Mouse (Mus musculus) layer of hippocampus, adult 8-10 months (tissue): Measurements from ENCODE around the gene Ndel1. TPM values are rescaled to one million over a fixed set of nuclear protein-coding genes. Genes with fewer than 3 reads are reported as not detected.
"Not testable (repeated sequence)": the region's sequence is repeated elsewhere in the genome, so short reads cannot be mapped to it uniquely, and the experiment has no call there.

Source experiments
- DNase-seq, 2 experiments: peaks; one replicate each; pipeline ENCODE4 v3.0.0; 2022; ENCODE audit warnings: low spot score in 2 of 2
- total RNA-seq, 4 experiments: library from RNA; stranded (reverse); gene quantifications; 2 replicates each; pipeline ENCODE4 v1.2.4; 2022

Ndel1 gene
- total RNA-seq, 4 experiments from 2014 or later = 78.3 to 104 (median 86.6) TPM

DNA sequence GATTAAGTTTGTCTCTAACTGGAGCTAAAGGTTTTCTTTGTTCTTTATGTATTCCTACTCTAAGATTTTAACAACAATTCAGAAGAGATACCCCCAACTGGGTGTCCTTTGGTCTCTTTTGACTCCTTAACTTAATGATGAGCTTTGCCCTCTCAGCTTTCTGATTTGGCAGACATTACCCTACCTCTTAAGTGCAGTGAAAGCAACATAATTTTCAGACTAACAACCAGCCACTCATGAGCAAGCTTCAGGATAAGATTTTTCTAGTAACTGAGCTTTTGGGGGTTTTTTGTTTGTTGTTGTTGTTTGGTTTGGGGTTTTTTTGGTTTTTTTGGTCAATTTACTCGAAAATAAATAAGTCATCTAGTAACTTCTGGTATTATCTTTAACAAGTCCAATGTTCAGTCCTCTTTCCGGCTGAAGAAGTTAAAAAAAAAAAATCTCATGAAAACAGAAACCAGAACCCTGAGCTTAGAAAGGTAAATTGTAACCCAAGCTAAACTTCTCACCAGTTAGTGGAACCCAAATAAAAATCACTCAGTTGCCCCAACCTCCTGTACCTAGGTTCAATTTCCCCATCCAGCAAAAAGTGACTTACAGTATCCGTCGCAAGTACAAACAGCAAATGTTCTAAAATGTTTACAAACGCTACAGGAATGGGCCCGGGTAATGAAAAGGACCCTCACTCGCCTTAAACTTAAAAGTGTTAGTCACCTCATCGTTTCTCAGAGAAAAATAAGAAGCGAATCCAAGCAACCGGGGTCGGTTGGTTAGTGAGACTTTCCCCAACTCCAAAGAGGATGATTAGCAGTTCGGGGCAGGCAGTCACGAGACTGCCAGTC, 19.8 kb downstream of the Ndel1 start:
- no peak for DNase-seq

DNA sequence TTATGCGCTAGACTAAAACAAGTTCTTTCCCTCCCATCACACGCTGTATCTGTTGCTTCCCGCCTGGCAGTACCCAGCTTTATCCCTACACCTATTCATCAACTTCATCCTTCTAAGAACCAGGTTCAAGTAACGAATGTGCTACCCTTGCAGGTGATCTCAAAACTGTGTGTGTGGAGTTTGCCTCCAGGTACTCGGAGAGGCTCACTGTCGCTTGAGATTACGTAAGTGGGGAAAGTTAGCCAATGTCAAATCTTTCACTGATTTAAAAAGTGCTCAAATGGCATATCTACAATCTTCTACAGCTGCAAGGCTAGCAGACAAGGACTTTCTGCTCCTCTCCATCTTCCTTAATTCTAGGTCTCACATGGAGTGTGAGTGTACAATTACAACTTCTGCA, 20.8 kb downstream of the Ndel1 start:
- DNase-seq = no peak

GRCm38 (mm10) chr11:68839606-68840005, 32.1 kb downstream of the Ndel1 start:
- no peak for DNase-seq

DNA sequence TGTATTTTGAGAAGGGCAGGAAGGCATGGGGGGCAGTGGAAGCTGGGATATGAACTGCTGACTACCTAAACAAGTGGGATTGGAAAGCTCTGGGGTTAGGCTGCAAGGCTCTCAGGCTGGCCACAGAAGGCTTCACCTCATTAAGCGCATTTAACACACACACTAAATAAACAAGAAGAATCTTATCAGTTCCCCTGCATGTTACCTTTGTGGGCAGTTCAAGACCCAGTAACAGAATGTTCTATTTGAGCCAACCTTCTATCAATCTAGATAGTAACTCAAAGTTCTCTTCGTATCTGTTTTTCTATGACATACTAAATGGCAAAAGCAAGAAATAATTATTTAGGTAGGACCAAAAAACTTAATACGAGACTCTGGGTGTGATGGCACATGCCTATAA, 36.6 kb downstream of the Ndel1 start:
- no peak for DNase-seq

- DNase-seq = no peak
Measured at GRCm38 (mm10) chr11:68833593-68833992, 38.1 kb downstream of the Ndel1 start.

GRCm38 (mm10) chr11:68832793-68833192, 38.9 kb downstream of the Ndel1 start:
- DNase-seq = no peak

DNA sequence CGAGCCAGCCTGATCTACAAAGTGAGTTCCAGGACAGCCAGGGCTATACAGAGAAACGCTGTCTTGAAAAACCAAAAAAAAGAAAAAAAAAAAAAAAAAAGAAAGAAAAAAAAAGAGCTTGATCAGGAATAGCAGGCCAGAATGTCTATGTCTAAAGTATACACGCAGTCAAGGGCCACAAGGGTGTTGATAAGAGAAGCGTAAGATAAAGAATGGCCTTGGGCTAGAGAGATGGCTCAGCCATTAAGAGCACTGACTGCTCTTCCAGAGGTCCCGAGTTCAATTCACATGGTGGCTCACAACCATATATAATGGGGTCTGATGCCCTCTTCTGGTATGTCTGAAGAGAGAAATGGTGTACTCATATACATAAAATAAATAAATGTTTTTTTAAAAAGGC, 40.1 kb downstream of the Ndel1 start:
- DNase-seq = not testable (repeated sequence)

DNA sequence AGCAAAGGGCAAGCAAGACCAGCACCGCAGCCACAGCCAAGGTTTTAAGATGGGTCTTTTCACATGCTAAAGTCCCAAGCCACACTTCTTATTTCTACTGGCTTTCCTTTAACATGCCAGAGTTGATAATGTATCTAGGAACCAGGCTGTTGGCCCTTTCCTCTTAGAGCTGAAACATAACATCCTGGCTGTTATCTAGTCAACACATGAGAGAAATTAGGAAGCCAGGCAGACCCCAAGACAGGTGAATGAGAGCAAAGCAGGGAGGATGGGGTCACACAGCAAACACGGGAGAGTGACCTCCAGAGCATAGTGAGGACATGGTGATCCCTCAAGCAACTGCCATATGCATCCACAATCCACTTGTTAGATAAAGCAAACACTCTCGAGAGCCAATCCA, 44.9 kb downstream of the Ndel1 start:
- DNase-seq = no peak

GRCm38 (mm10) chr11:68822326-68822725, 49.3 kb downstream of the Ndel1 start:
- no peak for DNase-seq

DNA sequence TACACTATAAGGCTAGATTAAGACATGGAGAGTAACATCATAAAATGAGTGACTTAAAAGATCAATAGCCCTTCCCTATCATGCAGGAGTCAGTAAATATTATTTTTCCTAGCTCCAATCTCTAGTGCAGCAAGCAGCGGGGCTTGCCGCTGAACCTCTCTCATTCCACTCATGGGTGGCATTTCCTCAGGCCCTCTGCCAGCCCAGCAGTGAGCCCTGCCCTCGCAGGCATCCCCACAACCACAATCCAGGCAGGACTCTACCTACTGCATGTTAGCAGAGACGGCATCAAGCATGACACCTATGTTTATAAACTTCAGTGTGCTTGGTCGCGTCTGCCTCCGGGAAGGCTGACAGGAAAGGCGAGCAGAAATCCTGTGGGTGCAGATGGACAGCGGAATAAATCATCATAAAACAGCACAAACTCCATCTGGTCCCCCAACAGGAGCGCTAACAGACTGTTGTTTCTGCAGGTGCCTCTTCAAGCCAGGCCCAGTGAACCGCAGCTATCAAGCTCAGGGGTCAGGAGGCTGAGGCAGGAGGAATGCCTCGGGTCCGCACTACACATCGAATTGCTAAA, 52.3 kb downstream of the Ndel1 start:
- no peak for DNase-seq

- no peak for DNase-seq
Measured at GRCm38 (mm10) chr11:68818416-68818815, 53.2 kb downstream of the Ndel1 start.

DNA sequence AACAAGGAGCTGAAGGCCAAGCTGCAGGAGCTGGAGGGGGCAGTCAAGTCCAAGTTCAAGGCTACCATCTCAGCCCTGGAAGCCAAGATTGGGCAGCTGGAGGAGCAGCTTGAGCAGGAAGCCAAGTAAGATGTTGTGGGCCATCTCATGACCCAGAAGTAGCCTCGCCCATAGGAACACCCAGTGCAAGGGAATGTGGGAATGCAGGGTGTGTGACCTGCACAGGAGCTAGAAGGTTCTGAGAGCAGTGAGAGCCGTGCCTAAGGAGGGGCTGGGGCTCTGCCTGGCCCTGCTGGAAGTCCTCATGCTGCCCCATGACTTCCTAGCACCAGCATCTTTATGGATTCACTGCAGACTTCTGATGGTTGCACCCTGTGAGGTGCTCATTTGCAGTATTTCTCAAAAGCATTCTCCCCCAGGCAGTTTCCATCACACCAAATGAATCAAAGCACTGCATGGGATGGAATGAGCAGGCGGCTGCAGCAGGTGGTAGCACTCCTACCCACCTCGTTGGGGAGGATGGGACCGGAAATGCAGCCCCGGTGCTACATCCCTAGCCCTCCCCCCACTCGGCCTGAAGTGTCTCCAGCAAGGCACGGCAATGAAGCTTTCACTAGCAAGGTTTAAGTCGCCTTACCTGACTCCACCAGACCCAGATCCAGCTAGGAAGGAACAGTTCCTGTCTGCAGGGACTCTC, 59.6 kb downstream of the Ndel1 start:
- no peak for DNase-seq

GRCm38 (mm10) chr11:68807787-68808186, 63.9 kb downstream of the Ndel1 start:
- DNase-seq = peak in 1 of 2 experiments; percentile 63

- no peak for DNase-seq
Measured at GRCm38 (mm10) chr11:68805148-68805547, 66.5 kb downstream of the Ndel1 start.

- no peak for DNase-seq
Measured at GRCm38 (mm10) chr11:68798258-68798657, 73.4 kb downstream of the Ndel1 start.

- no peak for DNase-seq
Measured at GRCm38 (mm10) chr11:68791794-68792193, 79.9 kb downstream of the Ndel1 start.

DNA sequence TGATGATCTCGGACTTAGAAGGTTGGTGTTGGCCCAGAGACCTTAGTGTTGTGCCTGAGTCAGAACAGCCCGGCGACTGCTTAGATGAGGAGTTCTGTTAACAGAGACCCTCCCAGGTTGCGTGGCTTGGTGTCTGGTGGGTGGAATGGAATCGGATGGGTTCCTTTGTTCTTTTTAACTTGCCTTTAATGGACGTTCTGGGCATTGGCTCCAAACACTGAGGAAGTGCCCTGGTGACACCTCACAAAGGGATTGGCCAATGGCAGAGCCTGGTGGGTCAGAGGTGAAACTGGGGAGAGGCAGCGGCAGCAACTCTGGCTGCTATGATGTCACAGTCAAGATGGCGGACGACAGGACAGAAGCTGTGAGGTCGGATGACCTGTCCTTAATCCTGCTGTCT, 80.9 kb downstream of the Ndel1 start:
- no peak for DNase-seq

GRCm38 (mm10) chr11:68787222-68787621, 84.4 kb downstream of the Ndel1 start:
- no peak for DNase-seq

GRCm38 (mm10) chr11:68785813-68786212, 85.8 kb downstream of the Ndel1 start:
- DNase-seq = no peak

DNA sequence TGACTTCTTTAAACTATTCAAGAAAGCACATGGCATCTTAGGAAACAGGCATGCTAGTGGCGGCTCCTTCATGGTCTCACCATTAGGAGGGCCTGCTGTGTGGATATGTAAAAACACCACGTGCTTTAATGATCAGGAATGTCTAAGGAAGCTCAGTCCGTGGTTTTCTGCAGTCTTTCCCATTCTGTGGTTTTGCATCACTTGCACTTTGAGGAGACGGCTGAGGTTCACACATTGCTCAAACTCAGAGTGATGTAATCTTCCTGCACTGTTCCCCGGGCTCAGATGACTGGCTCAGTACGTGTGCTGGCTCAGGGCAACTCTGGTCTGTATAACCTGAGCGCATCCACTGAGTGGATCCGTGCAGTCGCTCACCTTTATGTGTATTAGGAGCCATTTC, 89.3 kb downstream of the Ndel1 start:
- DNase-seq = no peak

- no peak for DNase-seq
Measured at GRCm38 (mm10) chr11:68780466-68781114, 91.1 kb downstream of the Ndel1 start.
